Mouse (Mus musculus) left cerebral cortex, adult 9 months (tissue): ENCODE measurements around the gene Dnah9.
A peak's percentile ranks its signal among the peaks of the same experiment; 100 is the strongest.

ENCODE experiments used
- DNase-seq, 2 experiments: peaks; one replicate each; pipeline ENCODE4 v3.0.0; 2022; ENCODE audit warnings: low spot score in 2 of 2

Dnah9 gene

GRCm38 (mm10) chr11:65794428-65795219, 373.7 kb downstream of the Dnah9 start:
- DNase-seq: no peak

DNA sequence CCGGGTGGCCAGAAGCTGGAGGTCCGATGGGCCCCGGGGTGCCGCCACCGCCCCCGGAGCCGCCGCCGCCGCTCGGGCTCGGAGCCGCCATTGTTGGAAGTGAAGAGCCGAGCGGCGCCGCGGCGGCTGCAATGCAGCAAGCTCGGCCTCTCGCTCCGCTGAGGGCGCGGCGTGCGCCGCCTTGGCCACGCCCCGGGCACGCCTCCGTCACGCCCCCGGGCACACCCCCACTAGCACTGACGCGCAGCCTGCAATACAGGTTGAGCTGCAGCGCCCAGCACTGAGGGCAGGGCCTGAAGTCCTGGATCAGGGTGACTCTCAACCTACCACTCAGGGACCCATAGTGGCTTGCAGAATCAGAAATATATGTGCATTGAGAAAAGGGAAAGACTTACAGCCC, 380.2 kb downstream of the Dnah9 start, which contains the start of gene Map2k4:
Gene Map2k4, minus strand, starts transcription at position 144 of the 400 bp plus-strand sequence.
- DNase-seq: peak; percentile 62 to 89

GRCm38 (mm10) chr11:65787421-65788151, 380.8 kb downstream of the Dnah9 start:
- no peak for DNase-seq

GRCm38 (mm10) chr11:65786160-65786559, 382.2 kb downstream of the Dnah9 start:
- DNase-seq: no peak

- DNase-seq: no peak
Observed at GRCm38 (mm10) chr11:65781596-65781995, 386.8 kb downstream of the Dnah9 start.
